Mouse (Mus musculus) T-cell, adult 2 months (primary cell): ENCODE results near the gene Kcng3.
A peak's percentile ranks its signal among the peaks of the same experiment; 100 is the strongest.

Source experiments
- DNase-seq: peaks from one replicate; pipeline ENCODE4 v3.0.0; 2022; ENCODE audit warnings: low spot score

Gene Kcng3

DNA sequence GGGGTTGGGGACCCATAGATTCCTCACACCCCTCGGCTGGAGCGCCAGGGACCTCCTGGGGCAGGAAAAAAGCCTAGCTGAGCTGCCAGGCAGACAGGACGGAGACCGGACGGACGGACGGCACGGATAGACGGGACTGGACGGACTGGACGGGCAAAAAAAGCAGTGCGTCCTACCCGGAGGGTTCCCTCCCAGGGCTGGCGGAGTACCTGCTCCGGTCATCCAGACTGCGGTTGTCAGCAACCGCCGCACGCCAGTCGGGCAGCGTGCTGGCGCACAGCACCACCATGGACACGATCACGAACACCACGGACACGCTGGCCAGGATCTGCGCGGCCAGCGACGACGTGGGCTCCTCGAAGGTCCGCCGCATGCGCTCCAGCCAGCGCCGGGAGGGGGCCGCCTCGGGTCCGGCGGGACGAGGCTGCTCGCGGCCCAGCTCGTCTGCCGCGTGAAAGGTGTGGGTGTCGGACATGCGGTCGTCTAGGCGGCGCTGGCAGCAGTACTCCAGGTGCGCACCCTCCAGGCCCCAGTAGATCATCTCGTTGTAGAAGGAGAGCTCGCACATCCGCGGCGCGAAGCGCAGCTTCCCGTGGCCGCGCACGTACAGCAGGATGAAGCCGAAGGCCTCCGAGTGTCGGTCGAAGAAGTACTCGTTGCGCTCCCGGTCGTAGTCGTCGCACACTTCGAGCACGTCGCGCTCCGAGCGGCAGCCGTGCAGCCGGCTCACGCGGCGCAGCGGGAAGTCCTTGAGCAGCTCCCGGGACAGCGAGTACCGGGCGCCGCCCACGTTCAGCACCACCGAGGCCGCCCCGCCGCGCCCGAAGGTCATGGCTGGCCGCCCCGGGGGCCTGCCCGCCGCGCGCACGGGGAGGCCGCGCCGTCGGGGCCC, 662 bp downstream of the Kcng3 start:
- DNase-seq = peak; percentile 58

DNA sequence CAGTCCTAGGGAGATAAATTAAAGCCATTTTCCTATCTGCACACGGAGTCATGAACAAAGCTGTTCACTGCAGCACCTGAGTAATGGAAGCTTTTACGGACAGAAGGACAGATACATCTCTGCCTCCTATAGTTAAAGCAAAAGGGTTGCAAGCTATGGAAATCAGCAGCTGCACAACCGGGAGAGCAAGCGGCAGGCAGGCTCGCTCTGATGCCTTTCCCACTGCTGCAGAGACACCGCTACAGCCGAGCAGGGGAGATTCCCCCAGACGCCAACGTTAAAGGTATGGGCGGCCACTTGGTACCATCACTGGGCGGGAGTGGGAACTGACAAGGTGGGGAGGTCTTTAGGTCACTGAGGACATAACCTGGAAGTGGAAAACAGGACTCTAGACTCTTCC, 17.8 kb downstream of the Kcng3 start:
- DNase-seq = no peak

GRCm38 (mm10) chr17:83609532-83609931, 22.2 kb downstream of the Kcng3 start:
- no peak for DNase-seq

DNA sequence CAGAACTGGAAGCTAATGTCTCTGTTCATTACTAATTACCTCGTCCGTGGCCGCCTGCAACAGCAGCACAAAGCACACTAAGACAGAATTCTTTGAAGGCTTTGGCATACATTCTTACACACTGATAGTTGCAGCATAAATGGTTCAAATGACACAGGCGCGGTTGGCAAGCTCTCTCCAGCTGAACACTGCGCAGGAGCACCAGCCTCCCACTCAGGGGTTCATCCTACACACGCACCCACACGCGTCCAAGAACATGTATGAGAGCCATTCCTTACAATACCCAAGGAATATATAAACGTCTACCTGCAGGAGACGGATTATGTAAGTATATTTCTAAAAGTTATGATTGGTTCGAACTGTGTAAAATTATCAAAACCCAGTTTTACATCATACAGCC, 30.7 kb downstream of the Kcng3 start:
- no peak for DNase-seq

GRCm38 (mm10) chr17:83595966-83596365, 35.7 kb downstream of the Kcng3 start:
- no peak for DNase-seq

GRCm38 (mm10) chr17:83594526-83594925, 37.2 kb downstream of the Kcng3 start:
- DNase-seq = no peak

DNA sequence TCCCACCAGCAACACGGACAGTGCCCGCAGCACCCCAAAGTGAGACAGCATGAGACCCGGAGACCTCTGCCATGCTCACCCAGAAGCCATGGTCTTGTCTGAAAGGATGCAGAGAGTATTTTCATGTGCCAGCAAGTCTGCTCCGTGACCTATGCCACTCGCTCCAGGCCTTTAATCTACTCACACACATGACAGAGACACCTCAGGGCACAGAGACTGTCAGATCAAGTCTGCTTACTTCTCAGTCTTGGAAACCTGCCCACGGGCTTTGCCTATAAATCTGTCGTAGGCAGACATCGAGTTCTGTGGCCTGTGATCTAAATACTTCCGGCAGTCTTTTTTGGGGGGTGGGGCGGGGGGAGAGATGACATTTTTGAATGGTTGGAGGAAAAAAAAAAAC, 38.3 kb downstream of the Kcng3 start:
- peak; percentile 6 for DNase-seq

- DNase-seq = no peak
Observed at GRCm38 (mm10) chr17:83588663-83589341, 42.9 kb downstream of the Kcng3 start.

DNA sequence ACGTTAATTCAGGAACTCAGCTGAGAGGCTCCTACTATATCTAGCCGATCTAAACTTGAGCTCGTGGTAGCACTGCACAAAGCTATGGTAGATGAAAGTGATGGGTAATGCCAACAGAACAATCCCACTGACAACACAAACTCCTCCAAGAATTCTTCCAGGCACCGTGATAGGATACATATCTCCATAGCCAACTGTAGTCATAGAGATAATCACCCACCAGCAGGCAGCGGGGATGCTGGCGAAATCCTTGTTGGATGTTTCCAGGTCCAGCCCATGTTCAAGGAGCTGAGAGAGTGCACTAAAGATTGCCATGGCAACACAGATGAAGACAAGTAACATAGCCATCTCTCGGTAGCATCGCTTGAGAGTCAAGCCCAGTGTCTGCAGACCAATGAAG, 44.0 kb downstream of the Kcng3 start:
- no peak for DNase-seq

- no peak for DNase-seq
Observed at GRCm38 (mm10) chr17:83582585-83582984, 49.1 kb downstream of the Kcng3 start.

DNA sequence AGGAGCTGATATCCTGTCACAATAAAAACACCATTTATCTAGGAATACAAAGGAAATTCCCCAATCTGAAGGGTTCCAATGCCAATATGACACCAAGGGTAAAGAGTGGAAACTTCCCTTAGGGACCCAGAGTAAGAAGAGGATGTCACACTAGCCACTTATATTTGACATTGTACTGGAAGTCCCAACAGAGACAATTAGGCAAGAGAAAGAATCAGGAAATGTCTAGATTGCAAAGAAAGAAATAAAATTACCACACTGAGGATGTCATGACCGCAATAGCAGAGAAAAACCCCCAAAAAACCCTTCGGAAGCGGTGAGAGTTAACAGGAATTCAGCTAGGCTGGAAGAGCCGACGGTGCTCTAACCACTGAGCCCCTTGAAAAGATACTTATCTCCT, 51.0 kb downstream of the Kcng3 start:
- DNase-seq = no peak

GRCm38 (mm10) chr17:83576810-83577371, 54.8 kb downstream of the Kcng3 start:
- no peak for DNase-seq

DNA sequence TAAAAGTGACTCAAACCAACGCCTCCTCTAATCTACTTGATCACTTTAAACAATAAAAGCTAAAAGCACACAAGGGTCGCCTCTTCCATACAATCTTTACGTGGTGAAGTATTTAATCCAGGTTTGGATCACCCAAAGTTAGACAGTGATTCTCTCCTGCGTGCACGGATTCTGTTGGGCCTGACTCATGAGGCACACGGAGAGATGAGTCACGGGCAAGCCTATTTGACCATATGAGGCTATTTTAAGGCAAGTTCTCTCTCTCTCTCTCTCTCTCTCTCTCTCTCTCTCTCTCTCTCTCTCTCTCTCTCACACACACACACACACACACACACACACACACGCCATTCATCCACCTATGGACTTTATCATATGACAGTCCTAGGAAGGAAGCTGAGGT, 57.1 kb downstream of the Kcng3 start:
- DNase-seq = no peak

GRCm38 (mm10) chr17:83573128-83573527, 58.6 kb downstream of the Kcng3 start:
- DNase-seq = no peak

GRCm38 (mm10) chr17:83572366-83572765, 59.3 kb downstream of the Kcng3 start:
- DNase-seq = no peak

- DNase-seq = no peak
Observed at GRCm38 (mm10) chr17:83567375-83567774, 64.3 kb downstream of the Kcng3 start.

GRCm38 (mm10) chr17:83565506-83565905, 66.2 kb downstream of the Kcng3 start:
- no peak for DNase-seq

- no peak for DNase-seq
Observed at GRCm38 (mm10) chr17:83564119-83564820, 67.4 kb downstream of the Kcng3 start.

DNA sequence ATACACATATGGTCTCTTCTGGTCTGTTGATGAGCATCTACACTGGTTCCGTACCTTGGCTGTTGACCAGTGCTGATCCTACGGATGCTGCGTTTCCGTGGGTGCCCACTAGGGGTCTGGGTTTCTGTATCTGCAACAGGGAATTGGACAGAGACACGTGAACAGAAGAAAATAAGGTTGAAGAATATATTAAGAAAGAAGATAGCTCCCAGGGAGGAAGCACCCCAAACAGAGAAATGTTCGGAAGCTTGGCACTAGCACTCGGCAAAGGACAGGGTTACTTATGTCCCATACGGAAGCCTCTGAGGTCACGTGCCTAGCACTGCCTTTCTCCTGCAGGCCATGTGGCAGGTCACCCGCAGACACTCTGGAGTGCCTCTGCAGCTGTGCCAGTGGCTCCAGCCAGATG, 68.0 kb downstream of the Kcng3 start:
- DNase-seq = peak; percentile 60

- no peak for DNase-seq
Observed at GRCm38 (mm10) chr17:83562153-83563010, 69.3 kb downstream of the Kcng3 start.

DNA sequence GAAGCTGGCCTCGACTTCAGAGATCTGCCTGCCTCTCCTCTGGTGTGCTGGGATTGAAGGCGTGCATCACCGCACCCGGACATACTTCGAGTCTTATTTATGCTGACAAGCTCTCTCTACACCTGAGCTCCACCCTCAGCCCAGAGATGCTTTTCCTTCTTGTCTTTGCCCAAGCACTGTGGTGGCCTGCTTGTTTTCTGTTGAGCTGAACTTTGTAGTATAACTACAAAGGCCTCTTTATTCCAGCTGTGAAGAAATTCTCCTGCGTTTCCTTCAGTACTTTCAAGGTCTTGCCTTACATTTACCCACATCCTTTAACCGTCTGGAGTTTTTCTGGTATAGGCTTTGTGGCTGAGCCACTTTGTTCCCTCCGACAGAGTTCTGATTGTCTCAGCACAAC, 72.6 kb downstream of the Kcng3 start:
- peak; percentile 80 for DNase-seq

- DNase-seq = no peak
Observed at GRCm38 (mm10) chr17:83555836-83556235, 75.9 kb downstream of the Kcng3 start.
